Mouse (Mus musculus) spleen, adult 2 months (tissue): ENCODE measurements around the gene 1700003E16Rik.

Experiments
- CTCF ChIP-seq: fragments of 200-500 bp; IDR thresholded peaks from 2 replicates; pipeline ENCODE4 v1.5.1; 2011; ENCODE audit warnings: mild to moderate bottlenecking, inconsistent platforms; ENCODE audit not compliant: insufficient read depth, insufficient read length, insufficient replicate concordance; ENCODE audit errors: extremely low read depth
- POLR2A ChIP-seq: fragments of 200-500 bp; IDR thresholded peaks from 2 replicates; pipeline ENCODE4 v1.6.1; 2011; ENCODE audit warnings: low read depth, low read length, inconsistent platforms

- TF ChIP-seq CTCF (no peak), POLR2A (no peak)
Observed at GRCm38 (mm10) chr6:83122961-83123360, 33.2 kb upstream of the 1700003E16Rik start.
